Mouse (Mus musculus) right cerebral cortex, postnatal 36 days (tissue): ENCODE measurements around the gene Tmem236.

Experiments
- DNase-seq, 2 experiments: peaks; one replicate each; pipeline ENCODE4 v3.0.0; 2022; ENCODE audit warnings: low spot score in 2 of 2, mixed read lengths in 1 of 2

Gene Tmem236

DNA sequence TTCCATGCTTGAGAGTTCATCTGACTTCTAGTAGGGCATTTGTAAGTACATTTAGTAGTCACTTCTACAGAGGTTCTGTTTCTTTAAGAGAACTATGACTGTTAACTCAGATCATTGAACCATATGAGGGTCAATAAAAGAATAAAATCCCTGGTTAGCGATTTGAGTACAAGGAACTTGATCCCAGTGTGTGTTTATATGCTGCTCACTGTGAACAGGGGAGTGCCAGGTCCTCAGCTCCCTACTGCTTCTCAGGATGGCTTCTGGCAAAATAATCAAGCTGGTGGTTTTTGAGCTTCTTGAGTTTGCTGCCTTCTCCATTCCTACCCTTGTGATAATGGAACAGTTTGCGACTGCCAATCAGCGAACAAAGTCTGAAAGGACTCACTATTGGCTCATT lies at the start of gene Tmem236:
Gene Tmem236 (plus strand): TSS at position 190 of the 400 bp plus-strand sequence.
- DNase-seq = no peak

DNA sequence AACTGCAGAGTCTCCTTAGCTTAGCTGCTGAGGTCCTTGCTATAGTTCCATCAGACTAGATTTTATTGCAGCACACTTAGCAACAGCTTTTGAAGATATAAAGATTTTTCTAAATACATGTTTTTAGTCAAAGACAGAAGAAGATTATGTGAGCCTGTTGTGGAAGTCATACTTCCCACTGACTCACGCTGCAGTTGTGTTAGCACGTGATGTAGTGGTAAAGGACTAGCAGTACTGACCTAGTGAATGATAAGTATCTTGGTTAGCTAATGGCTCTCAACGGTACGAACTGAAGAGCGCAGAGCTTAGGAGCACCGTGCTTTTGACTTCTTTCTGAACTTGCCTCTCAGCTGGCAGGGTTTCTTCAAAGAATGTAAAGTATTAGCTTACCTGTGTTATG lies 47.9 kb upstream of the Tmem236 start:
- DNase-seq = no peak

DNA sequence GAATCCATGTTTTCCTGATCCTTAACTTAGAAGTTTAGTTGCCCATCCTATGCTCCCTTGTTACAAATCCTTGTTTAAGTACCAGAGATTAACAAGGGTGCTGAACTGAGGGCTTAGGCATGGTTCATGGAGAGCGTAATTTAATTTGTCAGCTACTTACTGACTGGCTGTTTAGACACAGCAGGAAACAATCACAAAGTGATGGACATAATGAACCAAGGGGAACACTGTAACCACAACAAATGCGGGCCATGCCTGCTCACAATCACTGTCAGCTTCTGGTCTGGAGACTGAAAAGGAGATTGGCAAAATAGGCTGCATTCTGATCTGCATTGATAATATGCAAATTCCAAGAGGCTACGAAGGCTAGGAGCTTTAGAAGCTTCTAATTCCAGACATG lies 46.7 kb upstream of the Tmem236 start:
- no peak for DNase-seq

DNA sequence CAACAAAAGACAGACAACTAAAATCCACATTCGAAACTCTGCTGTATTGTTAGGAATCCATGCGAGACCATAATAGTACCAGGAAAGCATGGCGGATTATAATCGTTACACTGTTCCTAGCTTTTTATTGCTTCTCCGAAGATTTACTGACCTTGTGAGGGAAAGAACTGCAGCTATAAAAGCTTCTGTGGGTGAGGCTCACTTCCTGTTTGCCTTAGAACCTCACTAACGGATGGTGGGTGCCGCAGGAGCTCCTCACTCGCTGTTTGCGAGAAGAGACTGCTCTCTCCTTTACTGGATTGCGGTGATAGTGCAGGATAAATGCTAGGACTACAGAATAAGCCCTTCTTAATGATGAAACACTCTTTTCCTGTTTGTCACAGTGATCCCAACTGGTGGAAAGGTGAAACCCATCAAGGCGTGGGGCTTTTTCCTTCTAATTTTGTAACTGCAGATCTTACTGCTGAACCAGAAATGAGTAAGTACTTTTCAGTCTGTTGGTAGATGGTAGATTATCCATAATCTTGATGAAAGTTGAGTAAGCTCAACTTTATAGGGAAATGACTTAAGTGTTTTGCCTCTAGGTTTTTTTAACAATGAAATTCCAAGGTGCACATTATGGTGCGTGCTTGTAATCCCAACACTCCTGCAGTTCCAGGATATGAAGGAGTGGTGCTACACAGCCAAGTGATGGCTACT lies 43.5 kb upstream of the Tmem236 start:
- no peak for DNase-seq

DNA sequence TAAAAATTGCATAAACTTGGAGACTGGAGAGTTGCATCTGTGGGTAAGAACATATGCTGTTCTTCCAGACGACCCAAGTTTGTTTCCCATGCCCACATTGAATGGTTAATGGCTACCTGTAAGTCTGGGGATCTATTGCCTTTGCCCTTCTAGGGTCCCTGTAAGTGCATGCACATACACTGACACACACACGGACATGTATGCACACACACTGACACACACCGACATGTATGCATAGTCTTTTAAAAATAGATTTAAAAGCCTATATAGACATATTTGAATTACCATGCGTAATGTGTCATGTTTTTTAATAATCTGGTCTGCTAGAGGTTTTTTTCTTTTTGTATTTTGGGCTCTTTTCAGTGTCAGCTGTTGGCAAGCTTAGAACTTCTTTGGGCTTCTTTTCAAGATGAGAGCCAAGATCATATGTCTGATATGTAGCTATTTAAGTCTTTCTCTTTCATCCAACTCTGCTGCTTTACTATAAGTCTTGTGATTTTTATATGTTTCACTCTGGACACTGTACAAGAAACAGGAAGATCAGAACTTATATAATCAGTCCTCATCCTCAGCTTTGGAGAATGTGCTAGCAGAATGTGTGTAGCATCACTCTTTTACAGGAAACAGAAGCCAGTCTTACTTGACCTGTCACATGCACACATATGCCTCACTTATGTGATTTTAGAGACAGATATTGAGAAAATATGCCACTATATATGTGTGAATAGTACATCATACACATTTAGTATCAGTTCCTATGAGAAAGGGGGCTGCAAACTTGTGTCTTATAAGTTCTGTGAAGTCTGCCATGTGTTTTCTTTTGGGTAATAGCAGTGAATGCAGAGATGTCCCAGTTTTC lies 41.6 kb upstream of the Tmem236 start:
- no peak for DNase-seq

DNA sequence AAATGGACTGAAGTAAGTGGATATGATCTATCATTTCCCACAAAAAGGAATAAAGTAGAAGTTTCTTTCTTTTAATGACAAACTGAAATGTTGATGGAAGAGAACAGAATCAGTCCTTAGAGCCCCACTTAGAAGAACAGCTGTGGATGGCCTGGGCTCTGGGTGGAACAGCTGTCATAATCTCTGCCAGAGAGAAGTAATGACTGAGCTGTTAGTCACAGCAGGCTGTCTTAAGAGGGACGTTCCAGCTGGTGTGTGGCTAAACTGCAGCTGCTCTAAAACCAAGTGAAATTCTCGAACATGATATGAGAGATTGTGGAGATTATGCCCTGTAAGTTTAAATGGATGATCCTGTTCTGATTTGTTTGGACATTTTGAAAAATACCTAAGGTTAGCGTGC lies 37.4 kb upstream of the Tmem236 start:
- DNase-seq = no peak

DNA sequence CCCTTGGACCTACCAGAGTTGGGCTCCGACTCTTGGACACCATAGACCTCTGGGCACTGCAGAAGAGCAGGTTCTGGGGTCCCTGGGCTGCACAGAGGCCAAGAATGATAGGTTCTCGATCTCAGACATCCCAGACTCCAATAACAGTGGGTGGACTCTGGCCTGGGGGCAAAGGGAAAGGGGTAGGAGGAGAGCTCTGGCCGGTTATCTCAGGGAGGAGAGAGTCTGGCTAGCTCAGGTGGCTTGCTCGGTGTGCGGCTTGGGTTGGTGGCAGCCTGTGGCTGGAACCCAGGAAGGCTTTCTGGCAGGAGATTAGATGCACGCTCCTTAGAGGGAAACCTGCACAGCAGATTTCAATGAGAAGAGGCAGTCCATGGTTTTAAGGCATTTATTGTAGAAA lies 34.7 kb upstream of the Tmem236 start:
- DNase-seq = no peak

DNA sequence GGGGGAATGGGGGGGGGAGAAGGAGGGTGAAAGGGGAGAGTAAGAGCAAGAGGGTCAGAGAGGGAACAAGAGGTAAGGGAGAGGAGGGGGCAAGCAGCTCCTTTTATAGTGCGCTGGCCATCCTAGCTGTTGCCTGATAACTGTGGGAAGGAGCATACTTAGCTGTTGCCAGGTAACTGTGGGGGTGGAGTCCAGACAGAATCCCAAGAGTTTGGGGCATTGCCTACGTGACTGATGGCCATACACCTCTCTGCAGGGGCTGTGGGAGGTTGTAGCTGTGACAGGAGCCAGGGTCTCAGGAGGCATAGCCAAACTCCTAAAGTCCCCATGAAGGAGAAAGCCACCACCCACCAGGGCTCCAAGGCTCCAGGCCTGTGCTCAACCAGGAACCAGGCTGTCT lies 34.3 kb upstream of the Tmem236 start:
- no peak for DNase-seq

DNA sequence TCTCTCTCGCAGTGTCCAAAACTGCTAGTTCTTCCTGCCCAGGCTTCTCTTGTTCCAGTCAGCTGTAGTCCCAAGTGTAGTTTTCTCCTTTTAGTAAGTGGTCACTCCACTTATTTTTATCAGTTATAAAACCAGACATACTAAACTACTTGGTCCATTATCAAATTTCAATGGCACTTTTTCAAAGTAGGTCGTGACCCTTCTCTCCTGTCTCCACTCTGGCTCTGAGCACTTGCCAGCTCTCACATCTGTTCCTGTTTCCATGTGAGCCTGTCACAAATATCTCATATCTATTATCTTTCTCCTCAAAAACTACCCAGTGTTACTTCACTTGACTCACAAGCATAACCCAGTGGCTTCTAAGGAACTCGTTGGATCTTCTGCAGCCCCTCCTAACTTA lies 29.0 kb upstream of the Tmem236 start:
- no peak for DNase-seq

DNA sequence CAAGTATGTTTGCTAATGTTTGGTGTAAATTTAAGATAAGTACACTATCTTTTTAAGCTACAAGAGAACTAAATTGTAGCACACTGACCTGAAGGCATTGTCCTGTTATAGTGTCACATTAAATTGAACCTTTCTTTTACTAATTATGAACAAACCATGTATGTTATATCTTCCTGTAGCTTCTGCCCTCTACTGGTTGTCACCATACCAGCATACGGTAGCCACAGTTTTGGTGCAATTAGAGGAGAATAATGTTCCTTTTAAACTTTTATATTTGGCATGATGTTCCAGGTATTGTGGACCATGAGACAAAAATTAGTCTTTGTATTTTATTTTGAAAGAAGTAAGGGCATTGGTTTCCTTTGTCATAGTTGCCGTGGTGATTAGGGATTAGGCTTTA lies 27.4 kb upstream of the Tmem236 start:
- DNase-seq = no peak

DNA sequence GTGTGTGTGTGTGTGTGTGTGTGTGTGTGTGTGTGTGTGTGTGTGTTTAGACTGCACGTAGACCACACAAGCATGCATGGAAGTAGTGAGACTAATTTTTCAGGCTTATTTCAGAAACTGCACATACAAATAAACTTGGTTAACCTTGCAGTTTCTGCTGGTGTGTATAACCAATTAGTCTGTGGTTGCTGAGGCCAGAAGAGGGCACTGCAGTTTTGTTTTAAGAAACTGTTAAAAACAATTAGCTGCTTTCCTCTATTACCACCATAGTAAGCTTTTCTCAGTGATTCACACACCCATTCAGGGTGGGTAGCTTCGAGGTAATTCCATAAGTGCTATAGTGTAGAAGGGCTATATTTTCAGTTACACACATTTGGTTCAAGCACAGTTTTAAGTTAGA lies 23.5 kb upstream of the Tmem236 start:
- no peak for DNase-seq

DNA sequence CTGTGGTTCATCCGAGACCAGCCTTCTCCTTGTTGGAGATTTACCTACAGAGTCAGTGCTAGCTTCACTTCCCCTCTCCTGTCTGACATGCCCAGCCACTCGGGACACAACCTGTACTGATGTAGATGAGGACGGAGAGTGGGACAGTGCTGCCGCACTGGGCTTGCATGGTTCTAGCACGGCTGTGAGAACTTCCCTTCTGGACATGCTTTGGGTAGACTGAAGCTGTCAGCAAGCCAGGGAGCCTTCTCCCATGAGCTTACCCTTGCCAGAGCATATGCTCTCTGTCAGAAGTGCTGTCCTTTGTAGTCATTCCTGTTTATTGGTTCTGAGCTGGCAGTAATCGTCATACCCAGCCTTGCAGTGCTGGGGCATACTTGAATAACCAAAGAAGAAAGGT lies 22.5 kb upstream of the Tmem236 start:
- no peak for DNase-seq

DNA sequence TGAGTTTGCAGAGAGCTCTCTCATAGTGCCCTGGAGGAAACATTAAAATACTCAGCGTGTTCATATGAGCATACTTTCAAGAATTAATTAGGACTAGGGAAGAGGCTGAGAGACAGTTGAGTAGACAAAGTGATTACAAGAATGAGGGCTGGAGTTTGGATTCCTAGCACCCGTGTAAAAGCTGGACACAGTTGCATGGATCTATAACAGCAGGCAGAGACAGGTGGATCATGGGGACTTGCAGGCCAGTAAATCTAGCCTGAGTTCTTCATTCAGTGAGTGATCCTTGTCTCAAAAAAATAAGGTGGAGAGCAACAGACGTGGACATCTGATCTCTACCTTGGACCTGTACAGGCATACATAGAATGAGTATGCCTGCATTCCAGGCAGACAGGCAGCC lies 15.3 kb upstream of the Tmem236 start:
- no peak for DNase-seq

DNA sequence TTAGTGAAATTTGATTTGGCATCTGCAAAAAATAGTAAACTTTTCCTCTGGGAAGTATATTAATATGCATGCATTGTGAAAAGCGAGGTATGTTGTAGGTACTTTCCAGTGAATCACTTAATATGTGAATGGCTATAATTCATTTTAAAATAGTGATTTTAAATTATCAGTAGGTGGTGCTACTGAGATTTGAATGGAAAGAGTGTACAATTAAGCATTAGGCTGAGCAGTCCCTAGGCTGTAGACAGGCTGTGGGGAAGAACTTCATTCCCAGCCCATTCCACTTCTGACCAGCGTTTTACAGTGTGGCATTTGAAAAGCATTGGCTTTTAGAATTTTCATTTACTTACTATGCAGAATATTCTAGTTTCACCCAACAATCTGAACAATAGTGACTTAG lies 14.6 kb upstream of the Tmem236 start:
- DNase-seq = no peak

DNA sequence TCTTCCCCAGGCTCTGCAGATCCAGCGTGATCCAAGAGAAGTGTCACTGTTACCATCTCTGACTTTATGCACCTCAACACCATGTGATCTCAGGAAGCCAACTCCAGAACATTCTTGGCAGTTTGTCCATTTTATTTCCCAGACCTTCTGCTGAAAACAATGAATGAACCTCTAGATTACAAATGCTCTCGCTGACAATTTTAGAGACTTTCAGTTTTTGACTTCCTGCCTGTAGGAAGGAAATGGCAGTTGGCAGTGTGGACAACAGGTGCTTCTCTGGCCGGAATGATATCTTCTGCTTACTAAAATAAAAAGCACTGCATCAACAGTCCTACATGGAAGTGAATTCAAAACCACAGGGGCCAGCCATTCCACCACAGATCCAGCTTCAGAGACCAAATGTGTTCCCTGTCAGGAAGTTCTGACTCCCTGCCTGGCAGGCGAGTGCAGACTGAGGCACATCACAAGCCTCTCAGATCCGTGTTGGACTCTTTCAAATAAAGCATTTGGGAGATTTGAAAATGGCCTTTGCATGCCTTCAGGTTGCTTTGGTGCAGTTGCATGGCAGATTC lies 9.8 kb upstream of the Tmem236 start:
- no peak for DNase-seq

DNA sequence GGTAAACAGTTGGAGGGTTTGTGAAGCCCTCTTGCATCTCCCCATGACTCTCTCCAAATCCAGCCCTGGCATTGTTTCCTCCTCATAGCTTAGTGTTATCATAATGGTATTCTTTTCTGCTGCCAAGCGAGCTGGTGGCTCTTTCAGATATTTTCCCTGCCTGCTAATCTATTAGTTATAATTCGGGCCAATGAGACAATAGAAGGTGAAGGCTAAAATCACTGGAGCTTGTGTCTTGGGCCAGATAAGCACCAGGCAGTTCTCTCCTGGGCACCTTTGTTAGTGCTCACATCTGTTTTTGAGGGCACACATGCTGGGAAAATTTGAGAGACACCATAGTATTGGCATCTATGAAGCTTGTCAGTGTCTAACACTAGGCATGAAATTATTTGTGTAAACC lies 9.3 kb upstream of the Tmem236 start:
- no peak for DNase-seq

DNA sequence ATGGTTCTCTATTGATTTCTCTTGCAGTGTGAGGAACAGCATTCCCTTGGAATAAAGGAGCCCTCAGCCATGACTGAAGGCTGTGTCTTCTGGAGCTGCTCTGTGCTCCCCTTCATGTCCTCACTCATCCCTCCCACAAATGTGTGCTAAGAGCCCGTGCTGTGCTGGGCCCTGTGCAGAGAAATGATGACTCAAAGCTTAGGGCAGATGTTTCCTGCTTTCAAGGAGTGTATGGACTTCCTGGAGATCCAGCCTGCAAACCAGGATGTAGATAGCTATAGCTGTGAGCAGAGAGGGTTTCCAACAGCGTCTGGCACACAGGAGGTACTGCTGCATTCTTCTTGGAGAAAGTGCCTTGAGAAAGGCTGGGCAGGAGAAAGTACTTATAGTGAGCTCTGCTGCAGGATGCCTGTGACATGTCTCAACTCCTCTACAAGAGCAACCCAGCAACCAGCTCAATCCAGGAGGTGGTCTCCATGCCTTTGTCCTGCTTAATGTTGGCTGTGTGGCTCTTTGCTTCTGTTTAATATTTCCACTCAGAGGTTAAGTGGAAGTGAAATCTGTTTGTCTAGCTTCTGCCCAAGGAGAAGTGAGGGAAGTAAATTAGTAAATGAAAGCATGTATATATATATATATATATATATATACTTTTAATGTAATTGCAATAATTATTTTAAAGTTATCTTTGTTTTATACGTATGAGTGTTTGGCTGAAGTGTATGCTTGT lies 8.5 kb upstream of the Tmem236 start:
- no peak for DNase-seq

DNA sequence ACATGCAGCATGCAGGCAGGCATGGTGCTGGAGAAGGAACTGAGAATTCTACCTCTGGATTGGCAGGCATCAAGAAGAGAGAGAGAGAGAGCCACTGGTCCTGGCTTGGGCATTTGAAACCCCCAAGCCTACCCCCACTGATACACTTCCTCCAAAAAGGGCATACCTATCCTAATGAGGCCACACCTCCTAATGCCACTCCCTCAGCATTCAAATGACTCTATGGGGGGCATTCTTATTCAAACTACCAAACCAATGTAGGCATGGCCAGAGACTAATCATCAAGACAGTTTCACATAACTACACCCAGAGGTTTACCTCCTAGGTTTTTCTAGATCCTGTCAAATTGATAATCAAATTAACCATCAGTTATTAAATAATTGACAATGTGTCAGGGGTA lies 6.6 kb upstream of the Tmem236 start:
- DNase-seq = no peak

DNA sequence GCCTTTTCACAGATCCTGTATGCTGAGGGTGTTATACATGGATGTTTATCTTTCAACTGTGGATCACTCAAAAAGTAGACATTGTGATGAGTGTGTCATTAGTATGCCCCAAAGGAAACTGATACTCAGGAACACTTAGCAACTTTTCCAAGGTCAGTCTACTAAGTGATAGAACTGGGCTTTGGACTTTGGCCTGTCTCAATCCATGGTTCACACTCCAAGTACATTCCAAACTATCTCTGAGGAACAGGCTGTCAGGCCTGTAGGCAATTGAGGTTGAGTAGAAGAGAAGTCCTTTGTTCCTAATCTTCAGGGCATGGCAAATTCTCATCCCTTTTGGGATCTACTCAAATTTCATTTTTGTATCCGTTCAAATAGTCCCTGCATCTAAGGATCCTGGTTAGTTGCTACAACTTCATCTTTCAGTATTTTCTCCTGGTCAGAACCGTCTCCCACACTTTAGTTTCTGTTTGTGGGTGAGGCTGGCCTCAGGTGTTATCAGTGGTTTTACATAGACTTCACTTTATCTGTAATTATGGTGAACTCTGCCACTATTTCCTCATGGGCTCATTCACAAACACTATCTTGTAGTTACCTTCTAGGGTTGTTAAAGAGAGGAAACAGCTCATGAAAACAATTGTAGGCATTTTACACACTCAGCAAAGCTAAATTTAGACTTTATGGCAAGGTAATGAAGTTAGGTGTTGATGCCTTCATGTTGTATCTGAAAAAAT lies 2.3 kb downstream of the Tmem236 start:
- no peak for DNase-seq

DNA sequence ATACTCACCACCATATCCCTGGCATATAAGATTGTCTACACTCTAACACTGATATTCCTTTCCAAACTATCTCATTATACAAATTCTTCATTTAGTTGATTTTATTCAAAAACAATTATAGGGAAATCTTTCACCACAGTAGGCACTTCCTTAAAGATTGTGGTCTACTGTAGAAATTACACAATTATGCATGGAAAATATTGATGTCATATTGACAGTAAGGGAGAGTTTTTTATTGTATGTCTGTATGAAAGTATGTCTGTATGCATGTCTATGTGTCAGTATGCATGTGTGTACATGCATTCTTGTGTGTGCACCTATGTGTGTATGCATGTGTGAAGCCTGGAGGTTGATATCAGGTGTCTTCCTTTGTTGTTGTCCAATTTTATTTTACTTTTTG lies 10.1 kb downstream of the Tmem236 start:
- no peak for DNase-seq

DNA sequence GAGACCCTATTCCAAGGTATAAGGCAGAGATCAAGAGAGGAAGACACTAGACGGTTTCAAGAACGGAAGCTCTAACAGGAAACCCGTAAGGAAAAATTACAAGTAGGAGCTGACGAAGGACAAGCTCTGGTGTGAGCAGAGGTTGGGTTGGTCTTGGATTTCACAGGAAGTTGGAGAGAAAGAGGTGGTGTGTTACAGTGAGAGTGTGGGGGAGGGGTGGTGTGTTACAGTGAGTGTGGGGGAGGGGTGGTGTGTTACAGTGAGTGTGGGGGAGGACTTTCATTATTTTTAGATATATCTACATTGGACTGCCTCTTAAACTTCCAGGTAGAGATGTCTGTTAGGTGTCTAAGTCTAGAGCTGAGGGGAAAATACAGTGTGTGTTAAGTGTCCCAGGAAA lies 16.4 kb downstream of the Tmem236 start:
- DNase-seq = no peak

DNA sequence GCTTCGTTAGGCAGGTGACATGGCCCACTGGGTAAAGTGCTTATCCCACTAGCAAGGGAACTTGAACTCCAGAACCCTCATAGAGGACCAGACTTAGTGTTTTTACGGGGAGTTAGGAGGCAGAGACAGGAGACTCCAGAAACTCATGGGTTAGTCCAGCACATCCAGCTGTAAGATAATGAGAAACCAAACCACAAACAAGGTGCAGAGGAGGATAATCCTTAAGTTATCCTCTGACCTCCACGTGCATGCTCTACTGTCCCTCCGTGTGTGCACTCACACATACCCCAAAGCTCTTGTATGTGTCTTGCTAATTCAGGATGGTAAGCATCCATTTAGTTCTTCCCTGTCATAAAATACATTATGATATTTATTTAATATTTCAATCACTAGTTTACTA lies 17.3 kb downstream of the Tmem236 start:
- no peak for DNase-seq
